Mouse (Mus musculus) kidney, adult 18-20 months (tissue): ENCODE results near the gene Ppp3r1.

Experiments
- DNase-seq: peaks from one replicate; pipeline ENCODE4 v3.0.0; 2021

Ppp3r1 gene

DNA sequence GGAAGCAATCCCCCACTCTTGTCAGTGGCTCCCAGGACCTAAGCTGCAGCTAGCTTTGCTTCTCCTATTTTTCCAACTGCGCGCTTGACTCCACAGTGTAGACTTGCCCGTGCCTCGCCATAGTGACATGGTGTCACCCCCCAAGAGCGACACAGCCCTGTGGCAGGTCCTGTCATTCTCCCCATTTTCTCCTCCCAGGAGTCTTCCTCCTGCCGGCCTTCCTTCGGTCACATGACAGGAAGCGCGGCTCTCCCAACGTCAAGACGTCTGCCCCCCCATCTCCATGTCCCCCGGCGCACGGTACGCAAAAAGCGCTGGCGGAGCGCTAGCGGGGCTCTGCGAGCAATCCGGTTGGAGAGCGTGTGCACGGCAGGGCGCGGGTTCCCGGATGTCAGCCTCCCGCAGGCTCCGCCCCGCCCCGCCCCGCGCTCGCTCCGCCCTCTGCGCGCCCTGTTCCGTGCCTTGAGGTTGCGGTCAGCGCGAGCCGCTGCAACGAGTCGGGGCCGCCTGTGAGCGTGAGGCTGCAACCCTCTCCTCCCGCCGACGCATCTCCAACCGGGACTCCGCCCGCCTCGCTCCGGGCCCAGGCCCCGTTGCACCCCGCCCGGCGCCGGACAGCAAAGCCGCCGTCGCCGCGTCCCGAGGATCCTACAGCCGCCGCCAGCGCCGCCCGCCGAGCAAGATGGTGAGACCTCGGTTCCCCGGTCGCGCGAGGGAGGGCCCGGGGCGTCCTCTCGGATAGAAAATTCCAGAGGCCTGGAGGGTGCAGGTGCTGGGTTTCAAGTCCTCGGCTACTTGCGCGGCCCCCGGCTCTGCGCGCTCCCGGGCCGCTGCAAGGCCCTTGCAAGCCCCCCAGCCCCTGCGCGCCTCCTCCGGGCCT lies at the start of gene Ppp3r1:
TSS of gene Ppp3r1 (plus strand) at position 406 of the 880 bp plus-strand sequence.
- DNase-seq = peak; percentile 97

DNA sequence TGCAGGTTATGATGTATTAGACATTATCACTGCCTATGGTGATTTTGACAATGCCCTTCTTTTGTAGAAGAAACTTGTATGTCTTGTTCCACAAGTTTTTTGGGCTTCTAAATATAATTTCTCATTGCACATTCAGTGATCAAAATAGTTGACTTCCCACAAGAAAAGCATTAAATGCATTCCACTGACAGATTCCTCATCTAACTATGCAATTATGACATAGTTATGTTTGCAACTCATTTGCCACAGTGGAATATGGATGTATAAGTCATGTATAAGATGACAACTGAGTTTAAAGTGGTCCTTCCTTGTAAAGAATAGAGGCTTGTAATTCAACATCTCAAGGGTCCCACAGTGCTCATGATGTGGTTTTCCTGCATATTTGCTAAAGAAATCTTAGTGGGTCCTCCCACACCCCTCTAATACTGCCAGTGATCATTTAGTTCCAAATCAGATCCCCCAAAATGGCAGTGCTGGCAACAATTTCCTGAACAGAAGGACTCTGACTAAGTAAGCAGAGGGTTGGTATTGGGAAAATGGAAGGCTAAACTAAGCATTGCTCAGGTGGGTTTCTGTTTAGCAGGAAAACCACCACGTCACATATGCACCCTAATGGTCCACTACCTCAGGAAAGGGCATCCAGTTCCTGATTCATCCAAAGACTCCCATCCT lies 46.5 kb upstream of the Ppp3r1 start:
- no peak for DNase-seq

DNA sequence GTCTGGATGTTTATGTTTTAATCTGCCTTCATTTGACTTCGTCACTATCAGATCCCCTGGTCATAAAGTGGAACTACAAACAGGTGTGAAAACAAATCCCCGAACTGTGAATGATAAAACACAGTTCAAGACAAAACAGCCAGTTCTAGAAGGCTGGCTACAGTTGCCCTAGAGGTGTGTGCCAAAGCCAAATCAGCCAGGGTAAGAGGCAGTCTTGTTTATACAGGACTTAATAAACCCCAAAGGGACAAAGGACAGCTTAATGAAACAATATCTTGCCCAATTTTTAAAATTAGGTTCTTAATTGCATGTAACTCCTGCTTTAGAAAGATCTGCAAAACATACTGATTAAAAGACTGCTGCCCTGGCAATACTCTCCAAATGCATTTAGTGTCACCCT lies 32.6 kb upstream of the Ppp3r1 start:
- no peak for DNase-seq

DNA sequence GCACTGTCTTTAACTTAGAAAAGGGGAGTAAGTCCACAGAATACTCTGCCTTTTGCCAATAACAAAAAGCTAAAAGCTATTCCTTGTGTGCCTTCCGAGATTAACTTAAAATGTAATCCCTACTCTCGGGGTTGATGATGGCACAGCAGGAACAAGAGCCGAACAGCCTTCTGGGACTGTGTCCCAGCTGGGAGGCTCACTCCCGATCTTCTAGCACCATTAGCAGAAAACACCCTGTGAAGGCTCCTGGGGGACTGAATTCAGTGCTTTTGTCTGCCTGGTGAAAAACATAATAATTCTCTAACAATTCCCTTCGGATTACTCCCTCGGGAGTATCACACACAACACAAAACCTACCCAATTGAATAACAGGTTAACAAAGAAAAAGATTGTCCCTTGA lies 23.4 kb upstream of the Ppp3r1 start:
- DNase-seq = no peak

DNA sequence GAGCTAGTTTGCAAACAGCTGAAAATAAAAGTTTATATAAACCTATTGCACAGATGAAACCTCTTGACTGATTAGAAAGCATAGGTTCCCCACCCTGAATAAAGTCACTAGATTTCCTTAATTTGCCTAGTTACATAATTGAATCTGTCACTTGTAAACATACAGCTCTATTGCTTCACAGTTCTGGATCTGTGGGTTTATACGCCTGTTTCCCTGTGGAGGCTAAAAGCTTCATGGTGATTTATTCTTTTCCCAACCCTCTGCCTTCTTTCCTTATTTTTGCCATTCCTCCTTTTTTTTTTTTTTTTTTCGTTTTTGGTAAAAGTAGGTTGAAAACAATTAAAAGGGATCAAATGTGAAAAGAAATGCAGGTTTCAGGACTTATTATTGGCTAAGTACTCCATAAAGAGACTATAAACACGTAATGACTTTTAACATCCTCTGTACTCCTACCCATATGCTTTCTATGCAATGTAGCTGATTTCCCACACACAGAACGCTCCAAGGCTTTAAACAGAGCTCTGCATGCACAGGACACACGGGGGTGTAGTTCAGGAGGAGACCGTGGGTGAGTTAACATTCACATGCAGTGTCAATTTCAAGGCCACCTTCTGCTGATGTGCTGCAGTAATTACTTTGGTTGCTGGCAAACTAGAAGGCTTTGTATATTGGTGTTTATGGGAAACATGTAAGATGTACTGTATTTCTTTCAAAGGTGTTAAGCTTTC lies 20.6 kb upstream of the Ppp3r1 start:
- DNase-seq = no peak

GRCm38 (mm10) chr11:17159738-17160241 lies 727 bp downstream of the Ppp3r1 start:
- DNase-seq = peak; percentile 67

GRCm38 (mm10) chr11:17160242-17160641 lies 1.2 kb downstream of the Ppp3r1 start:
- DNase-seq = peak; percentile 55

DNA sequence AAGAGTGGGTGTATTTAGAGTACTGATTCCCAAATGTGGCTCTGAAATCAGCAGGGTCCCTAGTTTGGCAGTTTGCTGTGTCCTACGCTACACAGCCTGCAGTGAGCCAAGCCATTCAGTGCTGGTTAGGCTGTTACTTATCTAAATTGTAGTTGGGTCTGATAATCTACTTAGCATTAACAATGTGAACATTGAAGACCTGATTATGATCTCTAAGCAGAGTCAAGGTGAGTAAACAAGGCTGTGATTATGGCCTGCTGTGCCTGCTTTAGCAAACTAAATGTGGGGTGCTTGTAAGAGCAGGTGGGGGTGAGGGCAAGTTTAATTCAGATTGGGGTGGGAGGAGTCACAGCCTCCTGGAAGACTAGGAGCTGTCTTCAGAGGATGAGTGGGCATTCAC lies 4.9 kb downstream of the Ppp3r1 start:
- no peak for DNase-seq

DNA sequence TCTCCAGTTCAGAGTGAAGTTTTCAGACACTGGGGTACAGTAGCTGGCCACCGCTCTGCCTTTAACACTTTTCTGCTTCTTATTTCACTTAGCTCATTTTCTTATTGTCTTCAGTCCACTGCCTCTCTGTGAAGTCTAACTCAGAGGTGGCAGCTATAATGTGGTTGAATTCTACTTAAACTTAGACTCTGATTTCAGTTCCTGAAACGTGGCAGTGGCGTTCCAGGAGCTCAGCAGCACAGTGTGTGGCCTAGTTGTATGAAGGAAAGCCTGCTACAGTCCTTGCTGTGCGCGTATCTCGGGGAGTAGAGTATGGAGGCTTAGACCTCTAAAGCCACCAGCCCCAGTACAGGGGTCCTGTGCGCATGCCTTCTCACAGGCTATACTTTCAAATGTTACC lies 7.6 kb downstream of the Ppp3r1 start:
- no peak for DNase-seq

GRCm38 (mm10) chr11:17169262-17169661 lies 10.2 kb downstream of the Ppp3r1 start:
- DNase-seq = no peak

GRCm38 (mm10) chr11:17170938-17171729 lies 12.1 kb downstream of the Ppp3r1 start:
- DNase-seq = no peak

GRCm38 (mm10) chr11:17172300-17172699 lies 13.2 kb downstream of the Ppp3r1 start:
- no peak for DNase-seq

DNA sequence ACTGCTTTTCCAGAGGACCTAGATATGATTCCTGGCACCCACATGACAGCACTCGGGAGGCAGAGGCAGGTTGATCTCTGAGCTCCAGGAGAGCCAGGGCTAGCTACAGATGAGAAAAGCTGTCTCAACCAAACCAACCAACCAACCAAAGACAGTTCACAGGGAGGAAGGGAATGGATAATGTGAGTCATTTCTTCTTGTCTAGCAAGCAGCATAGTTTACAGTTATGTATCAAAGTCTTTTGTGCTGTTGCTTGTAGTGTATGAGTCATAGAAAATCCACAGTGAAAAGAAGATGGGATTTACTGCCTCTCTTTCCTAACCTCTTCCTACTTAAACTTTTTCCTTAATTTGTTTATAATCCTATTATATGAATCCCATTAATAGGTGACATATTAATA lies 17.6 kb downstream of the Ppp3r1 start:
- DNase-seq = no peak

GRCm38 (mm10) chr11:17180753-17181152 lies 21.7 kb downstream of the Ppp3r1 start:
- no peak for DNase-seq

DNA sequence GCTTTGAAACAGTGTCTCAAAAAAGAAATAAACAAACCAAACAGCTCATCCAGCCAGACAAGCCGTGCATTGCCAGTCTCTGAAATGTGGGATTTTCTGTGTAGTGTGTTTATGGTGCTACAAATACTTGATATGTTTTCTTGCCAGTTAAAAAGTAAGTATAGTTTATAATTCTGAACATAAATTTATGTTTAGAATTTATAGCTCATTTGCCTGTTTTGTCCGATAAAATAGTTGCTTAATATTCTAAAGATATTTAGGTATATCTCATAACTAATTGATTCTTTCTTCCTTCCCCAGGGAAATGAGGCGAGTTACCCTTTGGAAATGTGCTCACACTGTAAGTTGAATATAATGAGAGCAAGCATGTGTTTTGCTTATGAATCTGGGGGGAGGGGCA lies 22.7 kb downstream of the Ppp3r1 start, which contains the start of gene Wdr92:
TSS of gene Wdr92 (plus strand) at position 301 of the 400 bp plus-strand sequence.
- no peak for DNase-seq

DNA sequence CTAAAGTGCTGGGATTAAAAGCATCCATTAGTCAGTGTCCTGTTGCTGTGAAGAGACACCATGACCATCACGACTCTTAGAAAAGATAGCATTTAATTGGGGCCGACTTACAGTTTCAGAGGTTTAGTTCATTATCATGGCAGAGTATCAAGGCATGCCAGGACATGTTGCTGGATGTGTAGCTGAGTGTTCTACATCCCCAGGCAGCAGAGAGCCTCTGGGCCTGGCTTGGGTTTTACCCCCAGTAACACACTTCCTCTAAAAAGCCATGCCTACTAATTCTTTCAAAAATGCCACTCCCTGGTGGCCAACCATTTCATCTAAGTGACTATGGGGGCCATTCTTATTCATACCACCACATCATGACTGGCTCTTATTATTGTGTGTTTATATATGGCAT lies 24.1 kb downstream of the Ppp3r1 start:
- DNase-seq = no peak

- DNase-seq = no peak
These were observed 28.6 kb downstream of the Ppp3r1 start for GRCm38 (mm10) chr11:17187649-17188048.

- no peak for DNase-seq
These were observed 29.7 kb downstream of the Ppp3r1 start for GRCm38 (mm10) chr11:17188786-17189185.

- no peak for DNase-seq
These were observed 33.2 kb downstream of the Ppp3r1 start for GRCm38 (mm10) chr11:17192151-17192844.

DNA sequence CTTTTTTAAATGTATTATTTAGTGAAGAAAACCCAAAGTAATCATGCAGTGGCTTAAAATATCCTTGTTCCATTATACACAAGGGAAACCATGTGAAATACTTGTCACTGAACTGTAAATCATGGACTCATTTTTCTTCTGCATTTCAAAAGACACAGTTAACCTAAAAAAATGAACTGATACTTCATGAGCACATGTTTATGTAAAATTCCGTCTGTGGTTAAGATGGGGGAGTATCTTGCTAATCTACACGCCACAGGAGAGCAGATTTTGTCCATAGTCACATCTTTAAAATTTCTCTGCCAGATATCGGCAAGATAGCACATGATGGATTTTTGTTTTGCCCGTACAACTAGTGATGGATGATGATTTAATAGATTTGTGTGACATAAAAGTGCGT lies 40.1 kb downstream of the Ppp3r1 start:
- DNase-seq = no peak

DNA sequence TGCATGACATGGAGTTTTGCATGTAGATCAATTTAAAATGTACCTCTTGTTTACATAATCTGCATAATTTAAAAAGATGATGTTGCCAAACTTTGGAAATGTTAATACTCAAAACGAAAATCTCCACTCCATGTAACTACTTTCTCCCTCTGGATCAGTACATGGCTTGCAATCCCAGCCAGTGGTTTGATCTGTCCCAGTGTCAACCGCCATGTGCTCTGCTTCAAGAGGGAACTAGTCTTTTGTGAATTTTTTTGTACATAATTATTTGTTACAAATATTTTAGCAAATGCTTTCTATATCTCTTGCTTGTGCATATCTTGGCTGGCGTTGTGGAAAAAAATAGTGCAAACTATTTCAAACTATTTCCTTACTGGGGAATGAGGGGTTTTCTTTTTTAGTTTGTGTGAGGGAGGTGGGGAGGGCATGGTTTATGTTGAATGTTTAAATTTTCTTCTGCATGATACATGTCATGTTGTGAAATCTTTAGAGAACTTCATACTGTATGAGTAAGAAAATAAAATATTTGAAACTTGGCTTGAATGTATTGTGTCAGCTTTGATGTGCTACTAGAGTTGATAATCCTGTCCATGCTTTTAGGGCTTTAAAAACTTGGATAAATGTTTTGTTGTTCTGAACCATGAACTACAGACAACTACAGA lies 40.9 kb downstream of the Ppp3r1 start:
- DNase-seq = no peak
